Mouse (Mus musculus) left cerebral cortex, adult 8-10 months (tissue): ENCODE results near the gene Stat6. TPM values are rescaled to one million over a fixed set of nuclear protein-coding genes. Genes with fewer than 3 reads are reported as not detected.

Experiments
- DNase-seq, 2 experiments: peaks; one replicate each; pipeline ENCODE4 v3.0.0; 2022; ENCODE audit warnings: low spot score in 2 of 2
- total RNA-seq, 4 experiments: library from RNA; stranded (reverse); gene quantifications; 2 replicates each; pipeline ENCODE4 v1.2.4; 2022

Gene Stat6
- total RNA-seq, 4 experiments from 2014 or later, result 13.5 to 17.1 (median 15.0) TPM

GRCm38 (mm10) chr10:127614236-127615033 lies 28.4 kb upstream of the Stat6 start:
- DNase-seq, result no peak

- no peak for DNase-seq
These were observed 27.8 kb upstream of the Stat6 start for GRCm38 (mm10) chr10:127615034-127615374.

- DNase-seq, result peak in 1 of 2 experiments; percentile 69
These were observed 27.2 kb upstream of the Stat6 start for GRCm38 (mm10) chr10:127615591-127615990.

- DNase-seq, result no peak
These were observed 26.5 kb upstream of the Stat6 start for GRCm38 (mm10) chr10:127616261-127616679.

GRCm38 (mm10) chr10:127617294-127617693 lies 25.5 kb upstream of the Stat6 start:
- no peak for DNase-seq

GRCm38 (mm10) chr10:127618173-127618572 lies 24.6 kb upstream of the Stat6 start:
- DNase-seq, result no peak

GRCm38 (mm10) chr10:127619119-127619721 lies 23.6 kb upstream of the Stat6 start:
- DNase-seq, result no peak

GRCm38 (mm10) chr10:127619941-127620405 lies 22.8 kb upstream of the Stat6 start:
- DNase-seq, result no peak

- DNase-seq, result peak; percentile 46 to 67
These were observed 22.2 kb upstream of the Stat6 start, which contains the start of gene Lrp1 for GRCm38 (mm10) chr10:127620406-127621190. Gene Lrp1, minus strand, starts transcription at chr10:127621148.

- peak; percentile 84 to 92 for DNase-seq
These were observed 21.4 kb upstream of the Stat6 start for GRCm38 (mm10) chr10:127621191-127622056.

- DNase-seq, result no peak
These were observed 20.8 kb upstream of the Stat6 start for GRCm38 (mm10) chr10:127622057-127622392.

GRCm38 (mm10) chr10:127622661-127623060 lies 20.1 kb upstream of the Stat6 start:
- DNase-seq, result no peak

GRCm38 (mm10) chr10:127623439-127624216 lies 19.2 kb upstream of the Stat6 start:
- no peak for DNase-seq

- no peak for DNase-seq
These were observed 16.4 kb upstream of the Stat6 start for GRCm38 (mm10) chr10:127626433-127626832.

- no peak for DNase-seq
These were observed 11.2 kb upstream of the Stat6 start for GRCm38 (mm10) chr10:127631261-127632214.

GRCm38 (mm10) chr10:127632668-127633271 lies 10.0 kb upstream of the Stat6 start:
- DNase-seq, result no peak

GRCm38 (mm10) chr10:127640421-127640820 lies 2.4 kb upstream of the Stat6 start:
- DNase-seq, result no peak

GRCm38 (mm10) chr10:127641861-127642771 lies 670 bp upstream of the Stat6 start:
- peak; percentile 62 to 84 for DNase-seq
